Mouse (Mus musculus): ENCODE measurements at regions not wholly inside any gene's neighbourhood (a gene's known extent, or its start where the extent isn't known, plus 50 kb on each side); places are given as distances from the start of the nearest gene placed in this dataset.

- TF ChIP-seq CTCF (IDR thresholded peaks at IDR 0.05; ENCODE audit: insufficient read depth, low read length) (no peak), POLR2A (IDR thresholded peaks at IDR 0.05; ENCODE audit: borderline replicate concordance, extremely low read depth, low read depth, low read length) (no peak)
These were observed 215.6 kb upstream of the Gpc5 start for GRCm38 (mm10) chr14:114876427-114876826.
